Mouse (Mus musculus) layer of hippocampus, postnatal 10 days (tissue): ENCODE data around the gene Tmem54. TPM values are rescaled to one million over a fixed set of nuclear protein-coding genes. Genes with fewer than 3 reads are reported as not detected.

Experiments
- DNase-seq, 2 experiments: peaks; one replicate each; pipeline ENCODE4 v3.0.0; 2021; ENCODE audit warnings: low spot score in 2 of 2
- total RNA-seq, 2 experiments: library from RNA; stranded (reverse); gene quantifications; 2 replicates each; pipeline ENCODE4 v1.2.3; 2021

The Tmem54 gene
- total RNA-seq, 2 experiments from 2014 or later = not detected

GRCm38 (mm10) chr4:129097006-129097405 lies 8.3 kb upstream of the Tmem54 start:
- no peak for DNase-seq

GRCm38 (mm10) chr4:129102133-129102829 lies 3.1 kb upstream of the Tmem54 start:
- DNase-seq = no peak

- no peak for DNase-seq
Measured at GRCm38 (mm10) chr4:129106073-129106472, 725 bp downstream of the Tmem54 start.

- no peak for DNase-seq
Measured at GRCm38 (mm10) chr4:129107348-129107899, 2.1 kb downstream of the Tmem54 start.

- no peak for DNase-seq
Measured at GRCm38 (mm10) chr4:129108624-129109023, 3.3 kb downstream of the Tmem54 start.

- no peak for DNase-seq
Measured at GRCm38 (mm10) chr4:129110804-129111203, 5.5 kb downstream of the Tmem54 start.

- DNase-seq = peak in 1 of 2 experiments; percentile 50
Measured at GRCm38 (mm10) chr4:129111350-129111749, 6.0 kb downstream of the Tmem54 start.

GRCm38 (mm10) chr4:129112231-129112630 lies 6.9 kb downstream of the Tmem54 start:
- DNase-seq = no peak

- peak; percentile 95 to 96 for DNase-seq
Measured at GRCm38 (mm10) chr4:129113083-129113988, 8.0 kb downstream of the Tmem54 start.

- no peak for DNase-seq
Measured at GRCm38 (mm10) chr4:129116703-129117102, 11.4 kb downstream of the Tmem54 start.

GRCm38 (mm10) chr4:129117720-129118510 lies 12.6 kb downstream of the Tmem54 start:
- no peak for DNase-seq

- peak in 1 of 2 experiments; percentile 20 for DNase-seq
Measured at GRCm38 (mm10) chr4:129119708-129120107, 14.4 kb downstream of the Tmem54 start.

- peak; percentile 68 to 84 for DNase-seq
Measured at GRCm38 (mm10) chr4:129120520-129121445, 15.4 kb downstream of the Tmem54 start.

GRCm38 (mm10) chr4:129121569-129122086 lies 16.3 kb downstream of the Tmem54 start, which contains the start of gene Hpca:
Gene Hpca, minus strand, starts transcription at chr4:129122036.
- DNase-seq = peak in 1 of 2 experiments; percentile 13

- no peak for DNase-seq
Measured at GRCm38 (mm10) chr4:129122107-129122506, 16.8 kb downstream of the Tmem54 start.

GRCm38 (mm10) chr4:129122719-129123118 lies 17.4 kb downstream of the Tmem54 start:
- peak; percentile 60 to 61 for DNase-seq

- peak; percentile 93 for DNase-seq
Measured at GRCm38 (mm10) chr4:129124652-129125146, 19.4 kb downstream of the Tmem54 start.

GRCm38 (mm10) chr4:129125736-129126451 lies 20.5 kb downstream of the Tmem54 start:
- DNase-seq = peak in 1 of 2 experiments; percentile 19
